Mouse (Mus musculus): ENCODE results near the gene Upk1a. TPM values are rescaled to one million over a fixed set of nuclear protein-coding genes. Genes with fewer than 3 reads are reported as not detected.

Gene Upk1a
- total RNA-seq, 2 experiments from 2014 or later: 0.20 TPM; not detected in 1

- no peak for DNase-seq (ENCODE audit: extremely low spot score in 1 of 2, low spot score in 1 of 2)
These were observed 28.3 kb downstream of the Upk1a start for GRCm38 (mm10) chr7:30584339-30584738.

- DNase-seq (ENCODE audit: extremely low spot score in 1 of 2, low spot score in 1 of 2): no peak
These were observed 31.1 kb downstream of the Upk1a start for GRCm38 (mm10) chr7:30581547-30581946.

- no peak for DNase-seq (ENCODE audit: extremely low spot score in 1 of 2, low spot score in 1 of 2)
These were observed 32.7 kb downstream of the Upk1a start for GRCm38 (mm10) chr7:30579950-30580349.

GRCm38 (mm10) chr7:30572969-30573368, 39.7 kb downstream of the Upk1a start:
- DNase-seq (ENCODE audit: extremely low spot score in 1 of 2, low spot score in 1 of 2): no peak

GRCm38 (mm10) chr7:30572389-30572788, 40.3 kb downstream of the Upk1a start:
- DNase-seq (ENCODE audit: extremely low spot score in 1 of 2, low spot score in 1 of 2): no peak

GRCm38 (mm10) chr7:30567555-30567954, 45.1 kb downstream of the Upk1a start:
- no peak for DNase-seq (ENCODE audit: extremely low spot score in 1 of 2, low spot score in 1 of 2)

- DNase-seq (ENCODE audit: extremely low spot score in 1 of 2, low spot score in 1 of 2): no peak
These were observed 46.6 kb downstream of the Upk1a start for GRCm38 (mm10) chr7:30566033-30566432.

GRCm38 (mm10) chr7:30564970-30565571, 47.6 kb downstream of the Upk1a start, which contains the start of gene Igflr1:
Gene Igflr1, plus strand, starts transcription at chr7:30565427.
- no peak for DNase-seq (ENCODE audit: extremely low spot score in 1 of 2, low spot score in 1 of 2)

GRCm38 (mm10) chr7:30563906-30564280, 48.8 kb downstream of the Upk1a start:
- DNase-seq (ENCODE audit: extremely low spot score in 1 of 2, low spot score in 1 of 2): no peak

- DNase-seq (ENCODE audit: extremely low spot score in 1 of 2, low spot score in 1 of 2): peak; percentile 84 to 90
These were observed 49.3 kb downstream of the Upk1a start, which contains the start of the genes U2af1l4, Gm49396 and Psenen for GRCm38 (mm10) chr7:30563117-30563905. Gene U2af1l4, plus strand, starts transcription at chr7:30563301. Gene Gm49396, plus strand, starts transcription at chr7:30563344. Gene Psenen, minus strand, starts transcription at chr7:30563627.

- no peak for DNase-seq (ENCODE audit: extremely low spot score in 1 of 2, low spot score in 1 of 2)
These were observed 50.0 kb downstream of the Upk1a start for GRCm38 (mm10) chr7:30562526-30563116.

- no peak for DNase-seq (ENCODE audit: extremely low spot score in 1 of 2, low spot score in 1 of 2)
These were observed 52.4 kb downstream of the Upk1a start for GRCm38 (mm10) chr7:30560296-30560695.

- DNase-seq (ENCODE audit: extremely low spot score in 1 of 2, low spot score in 1 of 2): peak; percentile 80 to 84
These were observed 53.1 kb downstream of the Upk1a start, which contains the start of gene Lin37 for GRCm38 (mm10) chr7:30559443-30559954. Gene Lin37, minus strand, starts transcription at chr7:30559838.

- DNase-seq (ENCODE audit: extremely low spot score in 1 of 2, low spot score in 1 of 2): no peak
These were observed 53.8 kb downstream of the Upk1a start for GRCm38 (mm10) chr7:30558656-30559442.

GRCm38 (mm10) chr7:30557901-30558514, 54.6 kb downstream of the Upk1a start:
- no peak for DNase-seq (ENCODE audit: extremely low spot score in 1 of 2, low spot score in 1 of 2)

GRCm38 (mm10) chr7:30556894-30557536, 55.6 kb downstream of the Upk1a start:
- DNase-seq (ENCODE audit: extremely low spot score in 1 of 2, low spot score in 1 of 2): no peak

GRCm38 (mm10) chr7:30553810-30554584, 58.6 kb downstream of the Upk1a start:
- DNase-seq (ENCODE audit: extremely low spot score in 1 of 2, low spot score in 1 of 2): no peak
